Mouse (Mus musculus): Measurements from ENCODE around the gene Rin1. TPM values are rescaled to one million over a fixed set of nuclear protein-coding genes. Genes with fewer than 3 reads are reported as not detected.
A peak's percentile ranks its signal among the peaks of the same experiment; 100 is the strongest.

Gene Rin1
- polyA plus RNA-seq, 1 experiment from 2014 or later = 5.9 TPM

DNA sequence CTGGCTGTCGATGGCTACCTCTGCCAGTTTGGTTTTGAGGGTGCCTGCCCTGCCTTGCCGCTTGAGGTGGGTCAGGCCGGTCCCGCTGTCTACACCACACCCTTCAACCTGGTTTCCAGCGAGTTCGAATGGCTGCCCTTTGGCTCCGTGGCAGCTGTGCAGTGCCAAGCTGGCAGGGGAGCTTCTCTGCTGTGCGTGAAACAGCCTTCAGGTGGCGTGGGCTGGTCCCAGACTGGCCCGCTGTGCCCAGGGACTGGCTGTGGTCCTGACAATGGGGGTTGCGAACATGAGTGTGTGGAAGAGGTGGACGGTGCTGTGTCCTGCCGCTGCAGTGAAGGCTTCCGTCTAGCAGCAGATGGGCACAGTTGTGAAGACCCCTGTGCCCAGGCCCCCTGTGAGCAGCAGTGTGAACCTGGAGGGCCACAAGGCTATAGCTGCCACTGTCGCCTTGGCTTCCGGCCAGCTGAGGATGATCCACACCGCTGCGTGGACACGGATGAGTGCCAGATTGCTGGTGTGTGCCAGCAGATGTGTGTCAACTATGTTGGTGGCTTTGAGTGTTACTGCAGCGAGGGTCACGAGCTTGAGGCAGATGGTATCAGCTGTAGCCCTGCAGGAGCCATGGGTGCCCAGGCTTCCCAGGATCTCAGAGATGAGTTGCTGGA lies 18.4 kb downstream of the Rin1 start:
- peak overlapping the region; percentile 95; the same call in 1 of the 2 replicates for H3K27ac ChIP-seq (ENCODE audit: low read depth)
- H3K36me3 ChIP-seq (ENCODE audit: insufficient read depth) = no peaks in the 10 kb centered on the region
- peak; percentile 33; the same call in 1 of the 2 replicates for TF ChIP-seq CTCF (IDR thresholded peaks at IDR 0.05; ENCODE audit: low read depth)
- peak overlapping the region; percentile 62 for H3K4me3 ChIP-seq (ENCODE audit: low read depth, low read length)
- DNase-seq (peak; percentile 41), ATAC-seq (ENCODE audit: insufficient read depth) (no peak)
- peak overlapping the region; percentile 76 for H3K9ac ChIP-seq
- peaks cover 32% of the 10 kb centered on the region; the same call in 1 of the 2 replicates for H3K27me3 ChIP-seq (ENCODE audit: insufficient read depth, low read length)
- H3K4me1 ChIP-seq (ENCODE audit: insufficient read depth) = peaks cover 27% of the 10 kb centered on the region
- H3K4me2 ChIP-seq = peak overlapping the region; percentile 77
- WGBS = 22% methylated on average over 21 of the region's 21 CpGs
- H3K9me3 ChIP-seq (ENCODE audit: low read depth, low read length) = no peaks in the 10 kb centered on the region

GRCm38 (mm10) chr19:5069486-5069885 lies 19.2 kb downstream of the Rin1 start:
- Histone ChIP-seq H3K4me2 (peak overlapping the region; percentile 77), H3K27ac (ENCODE audit: low read depth) (no peak overlapping the region), H3K9ac (peak overlapping the region; percentile 76), H3K36me3 (ENCODE audit: insufficient read depth) (no peaks in the 10 kb centered on the region), H3K4me3 (ENCODE audit: low read depth, low read length) (peak overlapping the region; percentile 62), H3K4me1 (ENCODE audit: insufficient read depth) (peaks cover 27% of the 10 kb centered on the region), H3K27me3 (ENCODE audit: insufficient read depth, low read length) (peaks cover 32% of the 10 kb centered on the region; the same call in 1 of the 2 replicates), H3K9me3 (ENCODE audit: low read depth, low read length) (no peaks in the 10 kb centered on the region)
- no peak for TF ChIP-seq CTCF (IDR thresholded peaks at IDR 0.05; ENCODE audit: low read depth)
- ATAC-seq (ENCODE audit: insufficient read depth) (no peak), DNase-seq (no peak)
- 71% methylated on average over 5 of the region's 5 CpGs for WGBS

DNA sequence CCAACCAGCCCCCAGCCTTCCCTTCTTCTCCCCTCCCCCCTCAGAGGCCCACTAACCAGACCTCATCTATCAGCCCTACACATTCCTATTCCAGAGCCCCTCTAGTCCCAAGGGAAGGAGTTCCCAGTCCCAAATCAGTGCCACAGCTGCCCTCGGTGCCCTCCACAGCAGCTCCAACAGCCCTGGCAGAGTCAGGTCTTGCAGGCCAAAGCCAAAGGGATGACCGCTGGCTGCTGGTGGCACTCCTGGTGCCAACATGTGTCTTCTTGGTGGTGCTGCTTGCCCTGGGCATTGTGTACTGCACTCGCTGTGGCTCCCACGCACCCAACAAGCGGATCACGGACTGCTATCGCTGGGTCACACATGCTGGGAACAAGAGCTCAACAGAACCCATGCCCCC lies 19.7 kb downstream of the Rin1 start:
- DNase-seq = no peak
- Histone ChIP-seq H3K4me3 (ENCODE audit: low read depth, low read length) (peak overlapping the region; percentile 62), H3K4me1 (ENCODE audit: insufficient read depth) (peaks cover 24% of the 10 kb centered on the region), H3K27me3 (ENCODE audit: insufficient read depth, low read length) (peaks cover 32% of the 10 kb centered on the region; the same call in 1 of the 2 replicates), H3K9me3 (ENCODE audit: low read depth, low read length) (no peaks in the 10 kb centered on the region), H3K9ac (peak overlapping the region; percentile 57), H3K4me2 (peak overlapping the region; percentile 77), H3K27ac (ENCODE audit: low read depth) (peak overlapping the region; percentile 5; the same call in 1 of the 2 replicates), H3K36me3 (ENCODE audit: insufficient read depth) (no peaks in the 10 kb centered on the region)
- ATAC-seq (ENCODE audit: insufficient read depth) = no peak
- 74% methylated on average over 7 of the region's 7 CpGs for WGBS
- no peak for TF ChIP-seq CTCF (IDR thresholded peaks at IDR 0.05; ENCODE audit: low read depth)

DNA sequence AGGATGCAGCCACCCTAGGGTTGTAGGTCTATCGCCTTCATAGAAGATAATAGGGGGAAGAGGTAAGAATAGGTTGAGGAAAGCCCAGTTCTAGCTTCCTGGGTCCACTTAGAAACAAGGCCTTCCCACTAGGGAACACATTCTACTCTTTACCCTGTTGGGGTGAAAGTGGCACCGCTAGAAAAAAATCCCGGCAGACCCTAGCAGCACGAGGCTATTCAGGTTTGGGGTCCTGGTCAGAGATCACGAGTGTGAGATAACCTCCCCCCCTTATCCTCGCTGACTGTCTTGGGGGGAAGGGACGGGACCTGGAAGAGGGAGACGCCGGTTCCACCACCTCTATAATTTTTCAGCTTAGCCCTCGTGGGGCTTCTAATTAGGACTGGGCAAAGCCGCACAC lies 20.8 kb downstream of the Rin1 start:
- no peak for TF ChIP-seq CTCF (IDR thresholded peaks at IDR 0.05; ENCODE audit: low read depth)
- peak overlapping the region; percentile 77 for H3K4me2 ChIP-seq
- no peak for ATAC-seq (ENCODE audit: insufficient read depth)
- peaks cover 18% of the 10 kb centered on the region for H3K4me1 ChIP-seq (ENCODE audit: insufficient read depth)
- H3K4me3 ChIP-seq (ENCODE audit: low read depth, low read length) = peak overlapping the region; percentile 62
- no peak for DNase-seq
- H3K36me3 ChIP-seq (ENCODE audit: insufficient read depth) = no peaks in the 10 kb centered on the region
- no peaks in the 10 kb centered on the region for H3K9me3 ChIP-seq (ENCODE audit: low read depth, low read length)
- H3K27ac ChIP-seq (ENCODE audit: low read depth) = peak overlapping the region; percentile 86
- peaks cover 32% of the 10 kb centered on the region; the same call in 1 of the 2 replicates for H3K27me3 ChIP-seq (ENCODE audit: insufficient read depth, low read length)
- 5% methylated on average over 11 of the region's 11 CpGs for WGBS
- H3K9ac ChIP-seq = peak overlapping the region; percentile 57

- peaks cover 16% of the 10 kb centered on the region for H3K4me1 ChIP-seq (ENCODE audit: insufficient read depth)
- DNase-seq (peak; percentile 97), ATAC-seq (ENCODE audit: insufficient read depth) (peak; percentile 84)
- H3K27ac ChIP-seq (ENCODE audit: low read depth) = peak overlapping the region; percentile 86
- H3K9ac ChIP-seq = peak overlapping the region; percentile 57
- H3K4me2 ChIP-seq = peak overlapping the region; percentile 77
- H3K4me3 ChIP-seq (ENCODE audit: low read depth, low read length) = peak overlapping the region; percentile 62
- H3K27me3 ChIP-seq (ENCODE audit: insufficient read depth, low read length) = peaks cover 32% of the 10 kb centered on the region; the same call in 1 of the 2 replicates
- H3K36me3 ChIP-seq (ENCODE audit: insufficient read depth) = no peaks in the 10 kb centered on the region
- no peaks in the 10 kb centered on the region for H3K9me3 ChIP-seq (ENCODE audit: low read depth, low read length)
- WGBS = under 1% methylated on average over 40 of the region's 40 CpGs
- no peak for TF ChIP-seq CTCF (IDR thresholded peaks at IDR 0.05; ENCODE audit: low read depth)
Measured at GRCm38 (mm10) chr19:5071545-5072369, 21.5 kb downstream of the Rin1 start.

GRCm38 (mm10) chr19:5072389-5073019 lies 22.2 kb downstream of the Rin1 start:
- no peaks in the 10 kb centered on the region for H3K36me3 ChIP-seq (ENCODE audit: insufficient read depth)
- ATAC-seq (ENCODE audit: insufficient read depth) (peak; percentile 7), DNase-seq (peak; percentile 81)
- peaks cover 24% of the 10 kb centered on the region; the same call in 1 of the 2 replicates for H3K27me3 ChIP-seq (ENCODE audit: insufficient read depth, low read length)
- peak overlapping the region; percentile 62 for H3K4me3 ChIP-seq (ENCODE audit: low read depth, low read length)
- peak overlapping the region; percentile 86 for H3K27ac ChIP-seq (ENCODE audit: low read depth)
- 0 out of 2 replicates have a peak overlapping the region, but pooled peaks have one; percentile 11 for H3K9ac ChIP-seq
- WGBS = 2% methylated on average over 20 of the region's 20 CpGs
- peak overlapping the region; percentile 77 for H3K4me2 ChIP-seq
- H3K9me3 ChIP-seq (ENCODE audit: low read depth, low read length) = no peaks in the 10 kb centered on the region
- 0 out of 2 replicates have a peak, but pooled peaks have one; percentile 7 for TF ChIP-seq CTCF (IDR thresholded peaks at IDR 0.05; ENCODE audit: low read depth)
- peaks cover 8% of the 10 kb centered on the region; the same call in 1 of the 2 replicates for H3K4me1 ChIP-seq (ENCODE audit: insufficient read depth)
